Mouse (Mus musculus) spleen, postnatal 36 days (tissue): ENCODE data around the gene Gm10377.
"Not testable (repeated sequence)": the region's sequence is repeated elsewhere in the genome, so short reads cannot be mapped to it uniquely, and the experiment has no call there.

Experiments used
- DNase-seq, 2 experiments: peaks; one replicate each; pipeline ENCODE4 v3.0.0; 2022; ENCODE audit warnings: low spot score in 2 of 2, mixed read lengths in 1 of 2

Gm10377 gene

DNA sequence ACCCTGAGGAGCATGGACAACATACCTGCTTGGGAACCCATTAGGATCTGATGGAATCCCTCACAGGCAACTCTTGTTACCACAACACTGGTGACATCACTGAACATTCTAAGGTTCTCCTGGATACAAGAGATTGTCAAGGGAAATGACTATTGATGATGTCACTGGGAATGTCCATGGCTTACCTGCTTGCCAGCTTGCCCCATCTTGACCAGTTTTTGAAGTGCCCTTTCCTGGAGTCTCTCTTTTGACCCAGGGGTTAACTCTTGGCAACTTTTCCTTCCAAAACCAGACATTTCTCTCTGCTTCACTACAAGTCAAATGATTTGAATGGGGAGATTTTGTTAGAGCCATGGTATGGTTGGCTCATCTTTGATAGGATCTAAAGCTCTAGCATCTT, at the start of gene Gm10377:
TSS of gene Gm10377 (minus strand) at position 101 of the 400 bp plus-strand sequence.
- not testable (repeated sequence) for DNase-seq

GRCm38 (mm10) chr14:42768721-42769120, 29.1 kb downstream of the Gm10377 start, which contains the start of gene Gm3015:
TSS of gene Gm3015 (minus strand) at chr14:42768821.
- not testable (repeated sequence) for DNase-seq
